Mouse (Mus musculus): Measurements from ENCODE around the gene Dcst2. TPM values are rescaled to one million over a fixed set of nuclear protein-coding genes. Genes with fewer than 3 reads are reported as not detected.

Dcst2 gene
- polyA plus RNA-seq, 1 experiment from 2014 or later, result 0.14 TPM

DNA sequence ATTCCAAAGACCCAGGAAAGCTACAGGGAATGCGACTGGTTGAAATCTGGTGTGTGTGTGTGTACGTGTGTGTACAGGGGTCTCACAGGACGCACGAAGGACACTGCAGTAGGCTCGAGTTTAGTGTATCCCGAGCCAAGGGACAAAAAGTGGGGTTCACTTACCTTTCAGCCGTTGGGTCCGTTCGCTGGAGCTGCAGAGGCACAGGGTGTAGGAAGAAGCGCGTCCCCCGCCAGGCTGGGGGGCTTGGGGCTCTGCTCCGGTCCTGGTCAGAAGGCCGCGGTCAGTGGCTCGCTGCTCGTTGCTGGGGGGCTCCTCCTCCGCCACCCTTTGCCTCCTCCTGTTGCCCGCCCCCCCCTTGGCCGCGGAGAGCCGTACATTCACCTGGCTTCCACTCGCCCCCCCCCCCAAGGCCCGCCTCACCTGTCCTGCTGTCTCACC lies 31.1 kb downstream of the Dcst2 start:
- Histone ChIP-seq H3K27ac (replicated peaks; ENCODE audit: low read depth, low read length) (no peak overlapping the region), H3K27me3 (ENCODE audit: control insufficient read depth, insufficient read depth, low read length) (peaks cover 15% of the 10 kb centered on the region; the same call in 1 of the 2 replicates), H3K9ac (replicated peaks; ENCODE audit: low read length) (no peak overlapping the region), H3K4me3 (replicated peaks; ENCODE audit: low read depth, low read length) (peak overlapping the region; percentile 50), H3K4me1 (ENCODE audit: control insufficient read depth, insufficient read depth, low read length) (peaks cover 45% of the 10 kb centered on the region), H3K9me3 (ENCODE audit: control insufficient read depth, low read length) (no peaks in the 10 kb centered on the region), H3K4me2 (ENCODE audit: low read length) (peak overlapping the region; percentile 100), H3K36me3 (ENCODE audit: control insufficient read depth, insufficient read depth, low read length) (no peaks in the 10 kb centered on the region)
- WGBS, result under 1% methylated on average over 22 of the region's 24 CpGs
- no peak for ATAC-seq (ENCODE audit: low FRiP score, low TSS enrichment)
- no peak for DNase-seq

DNA sequence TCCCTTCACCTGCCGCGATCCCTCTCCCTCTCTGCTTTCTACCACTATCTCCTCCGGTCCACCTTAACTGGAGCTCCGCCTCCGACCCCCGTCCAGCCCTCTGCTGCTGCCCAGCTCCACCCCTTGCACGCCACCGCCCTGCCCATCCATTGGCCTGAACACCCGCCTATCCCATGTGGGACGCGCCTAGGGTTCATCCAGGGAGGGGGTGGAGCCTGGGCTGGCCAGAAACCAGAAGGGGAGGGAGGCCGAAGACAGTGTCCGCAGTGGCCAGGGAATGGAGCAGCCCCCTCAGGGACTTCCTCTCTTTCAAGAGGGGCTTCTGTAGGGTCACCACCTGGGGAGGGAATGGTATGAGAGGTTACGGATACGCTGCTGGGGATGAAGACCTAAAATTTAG lies 31.8 kb downstream of the Dcst2 start:
- ATAC-seq (ENCODE audit: low FRiP score, low TSS enrichment), result peak; percentile 93
- Histone ChIP-seq H3K9ac (replicated peaks; ENCODE audit: low read length) (peak overlapping the region; percentile 36), H3K4me3 (replicated peaks; ENCODE audit: low read depth, low read length) (peak overlapping the region; percentile 38)

DNA sequence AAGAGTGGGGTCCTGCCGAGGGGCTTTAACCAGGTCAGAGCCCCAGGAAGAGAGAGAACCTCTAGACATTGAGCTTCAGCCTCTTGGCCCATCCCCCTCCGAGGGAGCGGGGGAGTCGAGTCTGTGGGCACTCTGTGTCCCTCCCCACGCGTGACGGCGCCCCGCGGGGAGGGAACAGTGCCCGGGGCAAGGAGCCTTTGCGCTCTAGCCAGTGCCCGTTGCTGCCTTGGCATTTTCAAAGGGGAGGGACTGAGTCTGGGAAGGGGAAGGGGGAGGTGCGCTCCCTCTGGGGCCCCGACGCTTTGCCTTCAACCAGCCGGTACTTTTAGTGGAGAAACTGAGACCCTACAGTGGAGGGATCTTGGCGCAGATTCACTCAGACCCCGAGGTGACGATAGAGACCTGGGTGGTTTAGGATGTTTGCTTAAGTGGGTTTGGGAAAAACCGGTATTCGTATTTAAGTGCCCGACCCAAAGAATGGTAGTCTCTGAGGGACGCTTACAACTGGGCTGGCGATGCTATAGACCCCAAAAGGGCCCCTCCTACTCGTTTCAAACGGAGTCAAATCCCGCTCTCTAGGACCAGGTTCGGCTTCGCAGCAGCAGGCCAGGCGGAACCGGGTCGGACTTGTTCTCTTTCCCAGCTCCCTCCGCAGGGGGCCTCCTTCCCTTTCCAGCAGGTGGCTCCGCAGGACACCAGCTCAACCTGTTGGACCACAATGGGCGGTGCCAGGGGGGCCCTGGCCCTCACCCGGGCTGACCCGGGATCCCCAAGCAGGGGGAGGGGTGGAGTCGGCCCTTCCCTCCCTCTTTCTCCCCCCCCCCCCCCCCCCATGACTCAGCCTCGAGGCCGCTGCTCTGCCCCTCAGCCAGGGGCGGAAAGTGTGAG lies 32.5 kb downstream of the Dcst2 start, which contains the start of gene Zbtb7b:
Gene Zbtb7b (minus strand): TSS at position 771 of the 888 bp plus-strand sequence.
- Histone ChIP-seq H3K27ac (replicated peaks; ENCODE audit: low read depth, low read length) (no peak within 1 kb of the TSS; the same call in 1 of the 2 replicates), H3K9me3 (ENCODE audit: control insufficient read depth, low read length) (no peaks in the 10 kb centered on the region), H3K36me3 (ENCODE audit: control insufficient read depth, insufficient read depth, low read length) (no peaks in the 10 kb centered on the region), H3K4me3 (replicated peaks; ENCODE audit: low read depth, low read length) (peak within 1 kb of the TSS; percentile 38), H3K27me3 (ENCODE audit: control insufficient read depth, insufficient read depth, low read length) (peaks cover 15% of the 10 kb centered on the region; the same call in 1 of the 2 replicates), H3K9ac (replicated peaks; ENCODE audit: low read length) (peak within 1 kb of the TSS; percentile 36), H3K4me2 (ENCODE audit: low read length) (peak within 1 kb of the TSS; percentile 100), H3K4me1 (ENCODE audit: control insufficient read depth, insufficient read depth, low read length) (peaks cover 45% of the 10 kb centered on the region)
- under 1% methylated on average over 41 of the region's 42 CpGs for WGBS
- DNase-seq (peak; percentile 72), ATAC-seq (ENCODE audit: low FRiP score, low TSS enrichment) (peak; percentile 32)

More for the DNA sequence above, 31.8 kb downstream of the Dcst2 start:
- DNase-seq, result peak; percentile 94
- WGBS, result 1% methylated on average over 15 of the region's 15 CpGs
- Histone ChIP-seq H3K27ac (replicated peaks; ENCODE audit: low read depth, low read length) (no peak overlapping the region; the same call in 1 of the 2 replicates), H3K36me3 (ENCODE audit: control insufficient read depth, insufficient read depth, low read length) (no peaks in the 10 kb centered on the region), H3K27me3 (ENCODE audit: control insufficient read depth, insufficient read depth, low read length) (peaks cover 15% of the 10 kb centered on the region; the same call in 1 of the 2 replicates), H3K9me3 (ENCODE audit: control insufficient read depth, low read length) (no peaks in the 10 kb centered on the region), H3K4me1 (ENCODE audit: control insufficient read depth, insufficient read depth, low read length) (peaks cover 45% of the 10 kb centered on the region), H3K4me2 (ENCODE audit: low read length) (peak overlapping the region; percentile 100)

DNA sequence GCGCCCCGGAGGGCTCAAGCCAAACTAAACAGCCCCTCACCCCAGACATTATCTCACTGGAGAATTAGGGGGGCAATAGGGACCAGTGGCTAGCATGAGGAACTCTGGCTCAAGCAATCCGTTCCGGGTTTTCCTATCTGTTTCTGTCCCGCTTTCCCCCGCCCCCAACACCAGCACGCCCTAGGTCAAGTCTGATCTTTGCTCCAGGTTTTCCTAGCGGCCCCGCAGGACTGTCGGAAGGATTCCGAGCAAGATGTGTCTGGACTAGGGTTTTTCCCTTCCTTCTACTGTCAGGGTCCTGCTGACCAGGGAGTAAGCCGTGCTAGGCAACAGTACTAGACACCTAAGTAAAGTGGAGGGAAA lies 33.1 kb downstream of the Dcst2 start:
- no peak for ATAC-seq (ENCODE audit: low FRiP score, low TSS enrichment)

DNA sequence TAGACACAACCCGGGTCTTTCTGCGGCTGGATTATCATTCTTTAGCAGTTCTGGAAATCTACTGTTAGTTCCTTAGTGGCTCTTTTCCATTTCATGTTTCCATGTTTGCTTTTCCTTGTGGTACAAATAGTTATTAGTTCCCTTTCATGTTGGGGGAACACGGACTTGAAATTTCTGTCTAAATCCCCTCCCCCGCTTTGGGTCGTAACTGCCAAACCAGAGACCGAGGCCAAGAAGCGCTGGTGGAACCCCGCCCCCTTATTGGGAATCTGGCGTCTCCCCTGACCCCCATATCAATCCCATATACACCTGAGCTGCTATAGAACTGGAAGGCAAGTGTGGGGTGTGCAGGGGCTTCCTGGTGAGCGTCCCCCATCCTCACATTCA lies 33.6 kb downstream of the Dcst2 start:
- 1% methylated on average over 10 of the region's 10 CpGs for WGBS
- Histone ChIP-seq H3K27ac (replicated peaks; ENCODE audit: low read depth, low read length) (no peak overlapping the region), H3K9me3 (ENCODE audit: control insufficient read depth, low read length) (no peaks in the 10 kb centered on the region), H3K4me2 (ENCODE audit: low read length) (peak overlapping the region; percentile 100), H3K4me3 (replicated peaks; ENCODE audit: low read depth, low read length) (peak overlapping the region; percentile 38; the same call in 1 of the 2 replicates), H3K4me1 (ENCODE audit: control insufficient read depth, insufficient read depth, low read length) (peaks cover 45% of the 10 kb centered on the region), H3K9ac (replicated peaks; ENCODE audit: low read length) (no peak overlapping the region), H3K27me3 (ENCODE audit: control insufficient read depth, insufficient read depth, low read length) (peaks cover 15% of the 10 kb centered on the region; the same call in 1 of the 2 replicates), H3K36me3 (ENCODE audit: control insufficient read depth, insufficient read depth, low read length) (no peaks in the 10 kb centered on the region)
- ATAC-seq (ENCODE audit: low FRiP score, low TSS enrichment), result no peak
- DNase-seq, result no peak

More for the DNA sequence above, 33.1 kb downstream of the Dcst2 start:
- Histone ChIP-seq H3K4me1 (ENCODE audit: control insufficient read depth, insufficient read depth, low read length) (peaks cover 45% of the 10 kb centered on the region), H3K4me2 (ENCODE audit: low read length) (peak overlapping the region; percentile 100), H3K27ac (replicated peaks; ENCODE audit: low read depth, low read length) (no peak overlapping the region), H3K27me3 (ENCODE audit: control insufficient read depth, insufficient read depth, low read length) (peaks cover 15% of the 10 kb centered on the region; the same call in 1 of the 2 replicates), H3K4me3 (replicated peaks; ENCODE audit: low read depth, low read length) (peak overlapping the region; percentile 38), H3K36me3 (ENCODE audit: control insufficient read depth, insufficient read depth, low read length) (no peaks in the 10 kb centered on the region), H3K9ac (replicated peaks; ENCODE audit: low read length) (peak overlapping the region; percentile 36; the same call in 1 of the 2 replicates), H3K9me3 (ENCODE audit: control insufficient read depth, low read length) (no peaks in the 10 kb centered on the region)
- under 1% methylated on average over 12 of the region's 12 CpGs for WGBS
- DNase-seq, result peak; percentile 83

DNA sequence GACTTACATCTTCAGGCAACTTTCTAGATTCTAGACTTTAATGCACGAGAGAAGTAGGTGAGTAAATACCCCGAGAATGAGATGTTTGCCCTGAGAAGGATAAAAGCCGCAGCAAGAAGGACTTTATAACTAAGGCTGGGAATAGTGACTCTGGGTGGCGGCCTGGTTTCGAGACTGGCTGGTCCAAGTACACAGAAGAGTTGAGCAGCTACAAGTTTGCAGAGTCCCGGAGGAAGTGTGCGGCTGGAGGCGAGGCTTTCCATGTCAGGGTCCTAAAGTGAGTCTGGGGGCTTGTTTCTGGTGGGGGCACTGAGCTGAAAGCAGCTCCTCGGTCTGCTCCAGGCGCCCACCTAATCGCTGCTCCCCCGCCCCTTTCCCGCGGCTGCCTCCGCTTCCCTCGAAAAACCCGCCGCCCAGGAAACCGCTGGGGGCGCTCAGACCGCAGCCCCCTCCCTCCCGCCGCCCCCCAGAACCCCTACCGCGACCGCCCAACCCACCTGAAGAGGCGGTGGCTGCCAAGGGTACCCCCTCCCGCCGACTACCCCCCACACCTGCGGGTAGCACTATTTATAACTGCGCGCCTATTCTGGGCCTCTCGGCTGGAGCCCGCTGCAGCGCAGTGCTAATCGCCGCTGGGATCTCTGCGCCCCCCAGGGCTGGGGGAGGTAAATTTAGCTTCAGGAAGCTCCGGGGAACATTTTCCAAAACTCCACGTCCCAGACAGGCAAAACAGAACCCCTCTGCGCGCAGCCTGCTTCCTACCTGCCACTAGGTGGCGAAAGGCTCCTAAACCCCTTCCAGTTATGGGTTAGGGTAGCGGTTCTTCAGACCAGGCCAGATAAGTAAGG lies 34.3 kb downstream of the Dcst2 start:
- no peak overlapping the region; the same call in 1 of the 2 replicates for H3K9ac ChIP-seq (replicated peaks; ENCODE audit: low read length)
- under 1% methylated on average over 44 of the region's 44 CpGs for WGBS
- no peak for ATAC-seq (ENCODE audit: low FRiP score, low TSS enrichment)
- peaks cover 15% of the 10 kb centered on the region; the same call in 1 of the 2 replicates for H3K27me3 ChIP-seq (ENCODE audit: control insufficient read depth, insufficient read depth, low read length)
- peak overlapping the region; percentile 100 for H3K4me2 ChIP-seq (ENCODE audit: low read length)
- peaks cover 41% of the 10 kb centered on the region for H3K4me1 ChIP-seq (ENCODE audit: control insufficient read depth, insufficient read depth, low read length)
- peaks cover 1% of the 10 kb centered on the region; the same call in 1 of the 2 replicates for H3K36me3 ChIP-seq (ENCODE audit: control insufficient read depth, insufficient read depth, low read length)
- H3K4me3 ChIP-seq (replicated peaks; ENCODE audit: low read depth, low read length), result peak overlapping the region; percentile 37
- DNase-seq, result peak; percentile 86
- no peak overlapping the region for H3K27ac ChIP-seq (replicated peaks; ENCODE audit: low read depth, low read length)
- H3K9me3 ChIP-seq (ENCODE audit: control insufficient read depth, low read length), result no peaks in the 10 kb centered on the region

DNA sequence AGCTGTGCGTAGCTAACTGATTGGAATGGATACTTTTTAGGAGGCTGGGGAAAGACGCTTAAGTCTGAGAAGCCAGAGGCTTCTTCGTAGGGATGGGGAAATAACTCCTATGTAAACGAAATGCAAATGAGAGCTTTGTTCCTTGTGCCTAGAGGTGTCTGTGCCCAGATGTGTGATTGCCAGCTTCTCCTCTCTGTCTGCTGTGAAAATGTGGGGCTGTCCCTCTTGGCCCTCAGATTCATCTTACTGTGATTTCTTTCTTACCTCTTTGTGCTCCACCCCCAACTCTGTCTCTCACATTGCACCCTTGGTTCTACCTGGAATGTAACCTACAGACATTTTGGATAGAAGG lies 34.9 kb downstream of the Dcst2 start:
- H3K4me3 ChIP-seq (replicated peaks; ENCODE audit: low read depth, low read length), result peak overlapping the region; percentile 37; the same call in 1 of the 2 replicates
- H3K9ac ChIP-seq (replicated peaks; ENCODE audit: low read length), result no peak overlapping the region

DNA sequence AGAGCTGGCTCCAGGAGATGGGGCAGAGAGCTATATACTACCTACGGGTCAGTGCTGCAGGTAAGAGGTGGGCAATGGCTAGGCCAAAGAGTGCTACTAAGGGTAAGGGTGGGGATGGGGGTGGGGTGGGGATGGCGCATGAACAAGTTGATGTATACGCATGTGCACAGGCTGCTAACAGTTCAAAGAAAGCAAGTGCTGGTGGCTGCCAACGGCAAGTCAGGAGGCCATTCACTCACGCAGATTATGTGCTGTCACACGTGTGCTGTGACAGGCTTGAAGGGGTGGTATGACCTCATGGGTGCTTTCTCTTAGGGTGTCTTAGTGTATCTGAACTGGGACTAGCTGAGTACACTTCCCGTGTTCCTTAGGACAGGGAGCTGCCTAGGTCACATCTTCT lies 39.6 kb downstream of the Dcst2 start:
- no peaks in the 10 kb centered on the region for H3K27me3 ChIP-seq (ENCODE audit: control insufficient read depth, insufficient read depth, low read length)
- no peak overlapping the region for H3K9ac ChIP-seq (replicated peaks; ENCODE audit: low read length)
- H3K4me2 ChIP-seq (ENCODE audit: low read length), result no peak overlapping the region
- ATAC-seq (ENCODE audit: low FRiP score, low TSS enrichment) (no peak), DNase-seq (no peak)
- peaks cover 44% of the 10 kb centered on the region for H3K36me3 ChIP-seq (ENCODE audit: control insufficient read depth, insufficient read depth, low read length)
- no peaks in the 10 kb centered on the region for H3K9me3 ChIP-seq (ENCODE audit: control insufficient read depth, low read length)
- no peak overlapping the region for H3K27ac ChIP-seq (replicated peaks; ENCODE audit: low read depth, low read length)
- peaks cover under 1% of the 10 kb centered on the region for H3K4me1 ChIP-seq (ENCODE audit: control insufficient read depth, insufficient read depth, low read length)
- WGBS, result 93% methylated on average over 7 of the region's 7 CpGs
- no peak overlapping the region for H3K4me3 ChIP-seq (replicated peaks; ENCODE audit: low read depth, low read length)

More for the DNA sequence above, 34.9 kb downstream of the Dcst2 start:
- WGBS, result 0% methylated on average over 4 of the region's 4 CpGs
- Histone ChIP-seq H3K9me3 (ENCODE audit: control insufficient read depth, low read length) (no peaks in the 10 kb centered on the region), H3K4me1 (ENCODE audit: control insufficient read depth, insufficient read depth, low read length) (peaks cover 35% of the 10 kb centered on the region), H3K27ac (replicated peaks; ENCODE audit: low read depth, low read length) (no peak overlapping the region), H3K4me2 (ENCODE audit: low read length) (peak overlapping the region; percentile 100), H3K27me3 (ENCODE audit: control insufficient read depth, insufficient read depth, low read length) (peaks cover 15% of the 10 kb centered on the region; the same call in 1 of the 2 replicates), H3K36me3 (ENCODE audit: control insufficient read depth, insufficient read depth, low read length) (peaks cover 7% of the 10 kb centered on the region)
- DNase-seq (no peak), ATAC-seq (ENCODE audit: low FRiP score, low TSS enrichment) (no peak)
